8 mouse cellular contexts compared by ENCODE assay signal in genomic region chr11:55204602-55205001, GRCm38 (mm10). TPM values are rescaled to one million over a fixed set of nuclear protein-coding genes. Genes with fewer than 3 reads are reported as not detected.
DNase-seq lines count a peak whose midpoint lies in the region; ATAC-seq and TF ChIP-seq lines count a peak whose summit lies in the region.

No protein-coding gene starts in this region.

- no peak overlapping the region for H3K27ac ChIP-seq in heart, embryonic 14.5 days (replicated peaks in 1 of 2; ENCODE audit: control insufficient read depth in 1 of 2, insufficient read depth in 1 of 2, low read depth in 2 of 2, low read length in 2 of 2)
- peak overlapping the region; percentile 85 for H3K27ac ChIP-seq in midbrain, embryonic 10.5 days (replicated peaks)

- peaks cover 16% of the 10 kb centered on the region for H3K36me3 ChIP-seq in G1E (replicated peaks)
- no peaks in the 10 kb centered on the region for H3K36me3 ChIP-seq in heart, embryonic 14.5 days (ENCODE audit: control insufficient read depth, insufficient read depth, low read length)
- H3K36me3 ChIP-seq in midbrain, embryonic 10.5 days = no peaks in the 10 kb centered on the region

- TF ChIP-seq CTCF in G1E (IDR thresholded peaks at IDR 0.05; ENCODE audit: low read depth, low read length) = no peak

- H3K9me3 ChIP-seq in G1E (replicated peaks) = no peaks in the 10 kb centered on the region
- H3K9me3 ChIP-seq in heart, embryonic 14.5 days (ENCODE audit: control insufficient read depth, low read length) = no peaks in the 10 kb centered on the region
- H3K9me3 ChIP-seq in midbrain, embryonic 10.5 days (replicated peaks) = no peaks in the 10 kb centered on the region

- peak overlapping the region; percentile 81 for H3K4me2 ChIP-seq in heart, embryonic 14.5 days (ENCODE audit: low read length)

- peaks cover 15% of the 10 kb centered on the region for H3K4me1 ChIP-seq in G1E (ENCODE audit: insufficient read depth, low read depth, low read length)
- 0 out of 4 replicates have a peak, but pooled peaks cover 0 to 2% of the 10 kb centered on the region in 2 experiments for H3K4me1 ChIP-seq in heart, embryonic 14.5 days (ENCODE audit: control insufficient read depth in 2 of 2, insufficient read depth in 2 of 2, low read length in 2 of 2)
- H3K4me1 ChIP-seq in midbrain, embryonic 10.5 days = peaks cover 25% of the 10 kb centered on the region

- peak overlapping the region; percentile 84 for H3K4me3 ChIP-seq in G1E (ENCODE audit: low read depth, low read length)
- H3K4me3 ChIP-seq in heart, embryonic 14.5 days (ENCODE audit: control insufficient read depth in 1 of 2, insufficient read depth in 1 of 2, low read depth in 1 of 2, low read length in 2 of 2) = peak overlapping the region; percentile 58 to 68
- H3K4me3 ChIP-seq in midbrain, embryonic 10.5 days = peak overlapping the region; percentile 89

- peak; percentile 37; the same call in 1 of the 2 replicates for ATAC-seq in G1E (ENCODE audit: extremely low read depth, insufficient number of reproducible peaks, low FRiP score, poor library complexity, severe bottlenecking)
- ATAC-seq in heart, embryonic 14.5 days (ENCODE audit: insufficient number of reproducible peaks, insufficient read depth, low FRiP score, low read depth) = peak; percentile 36

- H3K9ac ChIP-seq in heart, embryonic 14.5 days (ENCODE audit: low read length) = peak overlapping the region; percentile 77

- 6% methylated on average over 17 of the region's 17 CpGs for WGBS in heart, embryonic 14.5 days
- WGBS in midbrain, embryonic 10.5 days = 13% methylated on average over 17 of the region's 17 CpGs

- DNase-seq in layer of hippocampus, postnatal 25 days (ENCODE audit: extremely low spot score in 1 of 2, low spot score in 1 of 2) = peak; percentile 38 to 44
- no peak for DNase-seq in layer of hippocampus, adult 18-20 months (ENCODE audit: low spot score in 2 of 2)
- peak; percentile 15 for DNase-seq in G1E (ENCODE audit: low spot score)
- DNase-seq in cerebellum, postnatal 14 days = peak; percentile 54 to 59
- DNase-seq in kidney, postnatal 4 days = peak; percentile 43 to 56
- DNase-seq in midbrain, embryonic 10.5 days (ENCODE audit: low spot score) = no peak
- DNase-seq in yolk sac, embryonic 10.5 days (ENCODE audit: low spot score) = no peak

- H3K27me3 ChIP-seq in G1E (ENCODE audit: insufficient read depth, low read length) = no peaks in the 10 kb centered on the region; the same call in 1 of the 2 replicates
- no peaks in the 10 kb centered on the region for H3K27me3 ChIP-seq in heart, embryonic 14.5 days (ENCODE audit: control insufficient read depth, insufficient read depth, low read length)
- H3K27me3 ChIP-seq in midbrain, embryonic 10.5 days (ENCODE audit: low read depth, poor library complexity, severe bottlenecking) = no peaks in the 10 kb centered on the region

RNA-seq across cellular contexts. Expression of gene Slc36a1, which starts 0.5 kb away (rescaled TPM):
- 10 to 100 TPM; 59.3 to 61.5 TPM for total RNA-seq in layer of hippocampus, postnatal 25 days (2021)
- 10 to 100 TPM; 57.9 to 68.4 TPM for total RNA-seq in layer of hippocampus, adult 18-20 months (2021)
- total RNA-seq in G1E (2014; fragmentation: Nextera tagmentation) = 5.3 and 6.2 TPM in 2 replicates
- 5.5 and 5.8 TPM in 2 replicates for total RNA-seq in G1E (2017)
- polyA plus RNA-seq in G1E (2012) = 4.4 and 6.7 TPM in 2 replicates
- polyA plus RNA-seq in heart, embryonic 14.5 days (2014; fragmentation: Nextera tagmentation; extraction: Ambion mirVana) = 1.6 and 1.8 TPM in 2 replicates
- 0.77 and 1.0 TPM in 2 replicates for polyA plus RNA-seq in midbrain, embryonic 10.5 days (2016; fragmentation: Nextera tagmentation; extraction: Ambion mirVana)

RNA-seq across cellular contexts. Expression of gene Slc36a2, which starts 19.7 kb away (rescaled TPM):
- total RNA-seq in layer of hippocampus, postnatal 25 days (2021) = under 1 TPM in 1 of 2 experiments, not detected in 1; 0.10 TPM
- total RNA-seq in layer of hippocampus, adult 18-20 months (2021) = under 1 TPM in 1 of 2 experiments, not detected in 1; 0.23 TPM
- total RNA-seq in G1E (2014; fragmentation: Nextera tagmentation) (not detected in 2 replicates), G1E (2017) (0.16 TPM in 1 of 2 replicates, not detected in the other)
- not detected in 2 replicates for polyA plus RNA-seq in G1E (2012)
- polyA plus RNA-seq in heart, embryonic 14.5 days (2014; fragmentation: Nextera tagmentation; extraction: Ambion mirVana) = 5.2 and 7.3 TPM in 2 replicates
- 0.17 and 0.20 TPM in 2 replicates for polyA plus RNA-seq in midbrain, embryonic 10.5 days (2016; fragmentation: Nextera tagmentation; extraction: Ambion mirVana)

RNA-seq across cellular contexts. Expression of gene Slc36a3, which starts 53.1 kb away (rescaled TPM):
- not detected for total RNA-seq in layer of hippocampus, postnatal 25 days (2021)
- total RNA-seq in layer of hippocampus, adult 18-20 months (2021) = not detected
- total RNA-seq in G1E (2014; fragmentation: Nextera tagmentation) = not detected in 2 replicates
- 0.12 and 0.16 TPM in 2 replicates for total RNA-seq in G1E (2017)
- not detected in 2 replicates for polyA plus RNA-seq in G1E (2012)
- polyA plus RNA-seq in heart, embryonic 14.5 days (2014; fragmentation: Nextera tagmentation; extraction: Ambion mirVana) = not detected in 2 replicates
- not detected in 2 replicates for polyA plus RNA-seq in midbrain, embryonic 10.5 days (2016; fragmentation: Nextera tagmentation; extraction: Ambion mirVana)

Comparison
In these comparisons a context has a peak if more than half of its experiments do, and no peak if none do; other contexts are left out.
1. DNase-seq: peak in layer of hippocampus, postnatal 25 days (2 of 2), G1E (single experiment), cerebellum, postnatal 14 days (2 of 2) and kidney, postnatal 4 days (2 of 2); none in layer of hippocampus, adult 18-20 months (0 of 2), midbrain, embryonic 10.5 days (single experiment) and yolk sac, embryonic 10.5 days (single experiment).
2. RNA of gene Slc36a1, which starts 0.5 kb away (total RNA-seq): 57.9 to 68.4 TPM in layer of hippocampus, adult 18-20 months and 59.3 to 61.5 TPM in layer of hippocampus, postnatal 25 days; 5.3 to 6.2 TPM in G1E; every median in the first group is over 4 times any median in the second.
3. Peak in every context shown above with its lines, with median percentiles within 50 percentile points of each other: H3K4me3 ChIP-seq.